Mouse (Mus musculus) midbrain, postnatal 0 days (tissue): ENCODE data around the gene Ocm. TPM values are rescaled to one million over a fixed set of nuclear protein-coding genes. Genes with fewer than 3 reads are reported as not detected.

ENCODE experiments used
- ATAC-seq: fragments of 200-750 bp; cut with Nextera tagmentation; 2 replicates; pipeline ENCODE4 v1.8.0; 2017; ENCODE audit warnings: moderate number of reproducible peaks, mild to moderate bottlenecking, moderate TSS enrichment, moderate library complexity; ENCODE audit not compliant: low FRiP score
- DNase-seq: peaks from one replicate; pipeline ENCODE4 v3.0.0-alpha.2; 2015; ENCODE audit warnings: low spot score
- H3K27ac ChIP-seq: fragments of 300-500 bp; sonication (generic); 2 replicates; pipeline ENCODE4 v1.5.1; 2014; ENCODE audit warnings: low read depth, mild to moderate bottlenecking, low read length, mixed read lengths
- H3K27me3 ChIP-seq: fragments of 300-500 bp; sonication (generic); 2 replicates; pipeline ENCODE4 v1.6.1; 2014; ENCODE audit warnings: low read length, control low read depth, mixed read lengths; ENCODE audit not compliant: insufficient read depth
- H3K36me3 ChIP-seq: fragments of 300-500 bp; sonication (generic); 2 replicates; pipeline ENCODE4 v1.6.1; 2014; ENCODE audit warnings: low read length, control low read depth, mixed read lengths; ENCODE audit not compliant: insufficient read depth
- H3K4me1 ChIP-seq: fragments of 300-500 bp; sonication (generic); 2 replicates; pipeline ENCODE4 v1.6.1; 2014; ENCODE audit warnings: mild to moderate bottlenecking, control low read depth, antibody characterized with exemption, low read length, mixed read lengths; ENCODE audit not compliant: insufficient read depth
- H3K4me2 ChIP-seq: fragments of 300-500 bp; sonication (generic); 2 replicates; pipeline ENCODE4 v1.6.1; 2014; ENCODE audit warnings: low read depth, mild to moderate bottlenecking, low read length, mixed read lengths; ENCODE audit not compliant: poor library complexity, severe bottlenecking
- H3K4me3 ChIP-seq: fragments of 300-500 bp; sonication (generic); 2 replicates; pipeline ENCODE4 v1.5.1; 2014; ENCODE audit warnings: low read depth, mild to moderate bottlenecking, low read length, moderate library complexity
- H3K9ac ChIP-seq: fragments of 300-500 bp; sonication (generic); replicated peaks from 2 replicates; pipeline ENCODE4 v1.6.1; 2014; ENCODE audit warnings: mild to moderate bottlenecking, low read length, moderate library complexity, mixed read lengths; ENCODE audit not compliant: poor library complexity, severe bottlenecking
- H3K9me3 ChIP-seq: fragments of 300-500 bp; sonication (generic); 2 replicates; pipeline ENCODE4 v1.6.1; 2016; ENCODE audit warnings: low read length, control low read depth
- CTCF ChIP-seq: IDR thresholded peaks from 2 replicates; pipeline ENCODE4 v1.5.1; 2016; ENCODE audit warnings: antibody characterized with exemption, mild to moderate bottlenecking
- WGBS: fragments of 180-500 bp; shearing (Covaris S2); extraction: QIAGEN DNeasy Blood & Tissue Kit; methylation state at CpG from one replicate; pipeline ENCODE4 v1.1.7; 2014; 5-methylcytosine and 5-hydroxymethylcytosine counted together
- polyA plus RNA-seq: library from polyadenylated mRNA; unstranded; fragments of >200 nt; fragmentation: Nextera tagmentation; extraction: Ambion mirVana; gene quantifications from 2 replicates; pipeline ENCODE4 v1.2.1, GENCODE M21; 2015
- total RNA-seq: library from RNA; depleted of rRNA; stranded (reverse); fragments of >200 nt; gene quantifications from 2 replicates; pipeline ENCODE4 v1.2.3, GENCODE M21; 2014; rRNA removed

The Ocm gene
- total and polyA plus RNA-seq, 2 experiments from 2014 or later: 0.25 TPM; not detected in 1

DNA sequence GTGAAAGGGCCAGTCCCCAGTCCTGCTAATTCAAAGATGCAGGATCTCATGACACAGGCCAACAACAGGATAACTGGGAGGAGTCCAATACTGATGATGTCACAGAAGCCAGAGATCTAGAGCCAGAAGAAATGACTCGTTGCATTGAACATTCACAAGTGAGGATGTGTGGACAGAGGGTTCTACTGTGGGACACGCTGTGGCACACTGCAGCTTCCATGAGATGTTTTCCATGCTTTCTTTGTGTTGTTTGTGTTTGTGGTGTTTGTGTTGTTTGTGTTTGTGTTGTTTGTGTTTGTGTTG lies 50.9 kb downstream of the Ocm start:
- Histone ChIP-seq H3K27ac (no peak overlapping the region), H3K4me3 (no peak overlapping the region), H3K9me3 (no peaks in the 10 kb centered on the region), H3K4me2 (no peak overlapping the region), H3K27me3 (no peaks in the 10 kb centered on the region), H3K4me1 (no peaks in the 10 kb centered on the region), H3K9ac (no peak overlapping the region), H3K36me3 (no peaks in the 10 kb centered on the region)
- no peak for TF ChIP-seq CTCF
- ATAC-seq (no peak), DNase-seq (no peak)
- 56% methylated on average over 2 of the region's 2 CpGs for WGBS

DNA sequence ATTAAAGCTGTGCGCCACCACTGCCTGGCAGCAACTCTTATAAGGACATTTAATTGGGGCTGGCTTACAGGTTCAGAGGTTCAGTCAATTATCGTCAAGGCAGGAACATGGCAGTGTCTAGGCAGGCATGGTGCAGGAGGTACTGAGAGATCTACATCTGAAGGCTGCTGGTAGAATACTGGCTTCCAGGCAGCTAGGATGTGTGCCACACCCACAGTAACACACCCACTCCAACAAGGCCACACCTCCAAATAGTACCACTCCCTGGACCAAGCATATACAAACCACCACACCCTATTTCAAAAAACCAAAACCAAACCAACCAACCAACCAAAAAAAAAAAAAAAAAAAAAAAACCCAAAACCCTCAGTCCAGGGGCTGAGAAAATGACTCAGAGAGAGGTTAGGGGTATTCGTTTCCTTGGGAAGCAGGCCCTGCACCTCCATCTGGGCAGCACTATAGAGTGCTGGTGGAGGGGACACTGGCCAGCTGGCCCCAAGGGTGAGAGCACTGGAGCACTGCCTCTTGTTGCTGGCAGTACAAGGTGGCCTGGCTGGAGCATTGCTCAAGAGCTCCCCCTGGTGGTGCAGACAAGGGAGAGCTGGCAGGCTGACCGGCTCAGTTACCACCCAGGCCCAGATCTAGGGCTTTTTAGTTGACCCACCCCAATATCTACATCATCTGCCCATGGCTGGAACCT lies 51.4 kb downstream of the Ocm start:
- Histone ChIP-seq H3K27ac (no peak overlapping the region), H3K9ac (no peak overlapping the region), H3K36me3 (no peaks in the 10 kb centered on the region), H3K27me3 (no peaks in the 10 kb centered on the region), H3K9me3 (no peaks in the 10 kb centered on the region), H3K4me3 (no peak overlapping the region), H3K4me1 (no peaks in the 10 kb centered on the region), H3K4me2 (no peak overlapping the region)
- TF ChIP-seq CTCF: peak; percentile 78
- ATAC-seq (no peak; the same call in 1 of the 2 replicates), DNase-seq (peak; percentile 55)
- 50% methylated on average over 4 of the region's 4 CpGs for WGBS

DNA sequence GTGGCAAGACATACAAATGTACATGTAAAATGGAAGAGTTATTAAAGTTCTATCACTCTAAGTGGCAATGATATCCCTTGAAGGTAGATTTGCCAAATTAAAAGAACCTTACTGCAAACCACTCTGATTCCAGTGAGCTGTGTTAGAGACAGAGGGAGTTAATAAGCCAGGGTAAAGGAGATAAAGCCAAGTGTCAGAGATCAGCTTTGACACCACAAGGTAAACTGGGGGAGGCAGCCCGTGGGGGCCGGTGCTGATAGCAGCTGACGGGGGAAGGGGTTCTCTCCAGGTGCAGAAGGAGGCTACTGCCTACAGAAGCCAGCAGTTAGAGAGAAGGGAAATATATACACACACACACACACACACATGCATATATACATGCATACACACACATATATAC lies 53.8 kb downstream of the Ocm start:
- ATAC-seq: no peak
- H3K27ac ChIP-seq: no peak overlapping the region
- H3K27me3 ChIP-seq: no peaks in the 10 kb centered on the region
- no peaks in the 10 kb centered on the region for H3K36me3 ChIP-seq
- no peak overlapping the region for H3K4me2 ChIP-seq
- no peak overlapping the region for H3K9ac ChIP-seq
- WGBS: 63% methylated on average over 3 of the region's 3 CpGs
- no peak for DNase-seq
- no peak overlapping the region for H3K4me3 ChIP-seq
- H3K9me3 ChIP-seq: no peaks in the 10 kb centered on the region
- H3K4me1 ChIP-seq: no peaks in the 10 kb centered on the region
- no peak for TF ChIP-seq CTCF

Other genes starting within 250 kb of the Ocm start
- gene Eif2ak1, start 208.9 kb downstream of the Ocm start, total RNA-seq: 24.9 and 28.8 TPM in 2 replicates
- gene Eif2ak1, start 208.9 kb downstream of the Ocm start, polyA plus RNA-seq: 32.6 and 34.8 TPM in 2 replicates
- not detected in 2 replicates for gene Ankrd61, start 129.0 kb downstream of the Ocm start, total RNA-seq
- 0.21 and 0.26 TPM in 2 replicates for gene Ankrd61, start 129.0 kb downstream of the Ocm start, polyA plus RNA-seq
- gene Aimp2, start 116.8 kb downstream of the Ocm start, total RNA-seq: 52.9 and 64.0 TPM in 2 replicates
- gene Aimp2, start 116.8 kb downstream of the Ocm start, polyA plus RNA-seq: 68.4 and 74.7 TPM in 2 replicates
- gene Pms2, start 116.7 kb downstream of the Ocm start, total RNA-seq: 14.0 and 20.2 TPM in 2 replicates
- 20.2 and 24.8 TPM in 2 replicates for gene Pms2, start 116.7 kb downstream of the Ocm start, polyA plus RNA-seq
- gene Gm42421, start 98.5 kb downstream of the Ocm start, total RNA-seq: 0.76 TPM in 1 of 2 replicates, not detected in the other
- gene Gm42421, start 98.5 kb downstream of the Ocm start, polyA plus RNA-seq: 1.1 and 2.4 TPM in 2 replicates
- 4.1 and 5.8 TPM in 2 replicates for gene Rsph10b, start 93.6 kb downstream of the Ocm start, total RNA-seq
- gene Rsph10b, start 93.6 kb downstream of the Ocm start, polyA plus RNA-seq: 4.2 and 6.8 TPM in 2 replicates
- gene Ccz1, start 11.8 kb downstream of the Ocm start, total RNA-seq: 46.9 and 72.6 TPM in 2 replicates
- 69.3 and 70.3 TPM in 2 replicates for gene Ccz1, start 11.8 kb downstream of the Ocm start, polyA plus RNA-seq
- 67.2 and 69.9 TPM in 2 replicates for gene Lmtk2, start 73.8 kb upstream of the Ocm start, total RNA-seq
- gene Lmtk2, start 73.8 kb upstream of the Ocm start, polyA plus RNA-seq: 7.1 and 7.3 TPM in 2 replicates
- gene Bhlha15, start 163.6 kb upstream of the Ocm start, total RNA-seq: 0.09 TPM in 1 of 2 replicates, not detected in the other
- 0.06 and 0.09 TPM in 2 replicates for gene Bhlha15, start 163.6 kb upstream of the Ocm start, polyA plus RNA-seq
- gene Tecpr1, start 196.9 kb upstream of the Ocm start, total RNA-seq: 65.4 and 68.4 TPM in 2 replicates
- gene Tecpr1, start 196.9 kb upstream of the Ocm start, polyA plus RNA-seq: 36.0 and 37.3 TPM in 2 replicates
- 11.0 and 19.4 TPM in 2 replicates for gene Bri3, start 217.8 kb upstream of the Ocm start, total RNA-seq
- gene Bri3, start 217.8 kb upstream of the Ocm start, polyA plus RNA-seq: 116 and 124 TPM in 2 replicates